Mouse (Mus musculus): ENCODE measurements around the gene Emid1.

Emid1 gene

DNA sequence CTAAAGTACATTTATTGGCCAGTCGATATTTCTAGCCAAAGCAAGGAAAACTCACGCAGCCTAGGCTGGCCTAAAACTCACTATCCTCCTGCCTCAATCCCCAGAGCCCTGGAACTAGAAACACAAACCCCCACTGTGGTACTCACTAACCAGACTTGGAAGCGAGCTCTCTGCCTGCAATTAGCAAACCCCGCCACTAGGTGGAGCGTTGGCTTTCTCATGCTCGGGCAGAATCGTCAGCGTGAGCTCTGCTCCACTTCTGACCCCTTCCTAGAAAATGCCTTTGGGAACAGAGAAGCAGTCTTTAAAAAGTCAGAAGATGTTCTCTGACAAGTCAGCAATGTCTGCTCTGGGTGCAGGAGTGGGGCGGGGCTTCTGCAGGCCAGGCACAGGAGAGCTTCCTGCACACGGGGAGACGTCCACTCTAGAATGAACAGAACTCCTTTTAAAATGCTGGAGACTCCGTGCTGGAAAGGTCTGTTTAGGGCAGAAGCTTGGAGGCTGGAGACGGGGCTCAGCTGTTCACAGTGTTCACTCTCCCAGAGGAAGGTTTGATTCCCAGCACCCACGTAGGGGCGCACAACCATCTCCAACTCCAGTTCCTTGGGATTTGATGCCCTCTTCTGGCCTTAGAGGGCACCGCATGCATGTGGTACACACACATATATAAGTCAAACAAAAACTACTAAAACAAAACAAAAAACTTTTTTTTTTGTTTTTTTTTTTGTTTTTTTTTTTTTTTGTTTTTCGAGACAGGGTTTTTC lies 8.8 kb upstream of the Emid1 start:
- peak; percentile 40 for DNase-seq (ENCODE audit: low spot score)

DNA sequence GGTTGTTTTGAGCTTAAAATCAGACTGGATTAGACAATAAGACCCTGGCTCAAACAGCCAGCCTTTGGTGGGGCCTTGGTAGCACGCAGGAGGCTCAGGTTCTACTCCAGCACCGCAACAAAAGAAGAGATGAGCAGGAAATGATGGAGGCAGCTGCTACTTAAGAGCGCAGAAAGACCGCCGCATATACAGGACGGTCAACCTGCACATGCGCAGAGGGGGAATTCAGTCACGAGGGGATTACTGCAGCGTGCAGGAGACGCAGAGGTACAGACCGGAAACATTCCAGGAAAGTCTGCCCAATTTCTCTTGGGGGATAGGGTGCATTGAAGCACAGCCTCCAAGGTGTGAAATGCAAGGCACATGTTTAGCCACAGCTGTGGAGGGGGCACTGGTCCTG lies 6.0 kb upstream of the Emid1 start:
- DNase-seq (ENCODE audit: low spot score), result no peak

DNA sequence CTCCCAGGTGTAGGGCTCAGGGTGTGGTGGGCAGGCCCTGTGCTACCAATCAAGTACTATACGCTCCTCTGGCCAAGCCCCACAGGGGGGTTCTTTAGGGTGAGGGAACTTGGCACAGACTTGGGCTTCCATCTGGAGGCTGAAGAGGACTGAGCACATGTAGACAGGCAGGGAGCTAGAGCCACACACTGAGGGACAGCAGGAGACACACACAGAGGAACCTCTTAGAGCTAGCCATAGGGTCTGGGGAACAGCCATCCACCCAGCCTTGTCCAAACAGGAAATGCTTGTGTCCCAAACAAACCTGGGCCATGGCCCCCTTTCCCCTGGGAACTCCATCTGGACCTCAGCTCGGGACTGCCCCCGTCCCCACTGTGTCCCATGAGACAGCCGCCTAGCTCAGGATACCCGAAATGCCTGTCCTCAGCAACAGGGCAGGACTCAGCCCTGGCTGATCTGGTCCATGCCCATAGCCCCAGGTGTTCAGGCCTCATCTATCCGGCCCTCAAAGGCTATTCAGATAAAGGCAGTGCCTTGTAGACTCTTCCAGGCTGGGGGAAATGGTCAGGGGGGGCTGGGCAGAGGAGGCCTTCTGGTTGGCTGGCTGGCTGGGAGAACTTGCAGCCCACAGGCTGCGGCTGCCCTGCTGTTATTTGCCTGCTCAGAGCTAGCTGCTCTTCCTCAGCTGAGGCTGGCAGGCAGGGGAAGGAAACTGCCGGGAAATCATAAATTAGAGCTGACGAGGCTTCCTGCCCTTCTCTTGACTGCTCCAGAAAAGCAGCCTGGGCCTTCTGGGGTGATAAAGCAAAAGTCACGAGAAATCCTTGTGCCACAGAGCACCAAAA lies 3.1 kb upstream of the Emid1 start:
- no peak for DNase-seq (ENCODE audit: low spot score)

DNA sequence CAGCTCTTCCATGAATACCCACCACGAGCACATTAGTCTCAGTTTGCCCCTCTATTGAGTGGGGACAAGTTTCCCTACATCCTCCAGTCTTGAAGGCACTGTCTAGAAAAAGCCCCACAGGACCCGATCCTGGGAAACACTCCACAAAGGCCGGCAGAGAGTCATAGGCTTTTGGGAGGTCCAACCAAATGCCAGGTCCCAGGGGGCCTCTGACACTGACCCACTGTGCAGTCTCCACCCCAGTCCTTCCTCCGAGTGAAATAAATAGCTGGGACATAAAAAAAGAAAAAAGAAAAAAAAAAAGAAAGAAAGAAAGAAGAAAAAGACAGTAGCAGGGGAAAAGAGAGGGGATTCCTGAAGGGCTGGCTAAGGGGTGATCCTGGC lies 818 bp downstream of the Emid1 start:
- DNase-seq (ENCODE audit: low spot score), result no peak

DNA sequence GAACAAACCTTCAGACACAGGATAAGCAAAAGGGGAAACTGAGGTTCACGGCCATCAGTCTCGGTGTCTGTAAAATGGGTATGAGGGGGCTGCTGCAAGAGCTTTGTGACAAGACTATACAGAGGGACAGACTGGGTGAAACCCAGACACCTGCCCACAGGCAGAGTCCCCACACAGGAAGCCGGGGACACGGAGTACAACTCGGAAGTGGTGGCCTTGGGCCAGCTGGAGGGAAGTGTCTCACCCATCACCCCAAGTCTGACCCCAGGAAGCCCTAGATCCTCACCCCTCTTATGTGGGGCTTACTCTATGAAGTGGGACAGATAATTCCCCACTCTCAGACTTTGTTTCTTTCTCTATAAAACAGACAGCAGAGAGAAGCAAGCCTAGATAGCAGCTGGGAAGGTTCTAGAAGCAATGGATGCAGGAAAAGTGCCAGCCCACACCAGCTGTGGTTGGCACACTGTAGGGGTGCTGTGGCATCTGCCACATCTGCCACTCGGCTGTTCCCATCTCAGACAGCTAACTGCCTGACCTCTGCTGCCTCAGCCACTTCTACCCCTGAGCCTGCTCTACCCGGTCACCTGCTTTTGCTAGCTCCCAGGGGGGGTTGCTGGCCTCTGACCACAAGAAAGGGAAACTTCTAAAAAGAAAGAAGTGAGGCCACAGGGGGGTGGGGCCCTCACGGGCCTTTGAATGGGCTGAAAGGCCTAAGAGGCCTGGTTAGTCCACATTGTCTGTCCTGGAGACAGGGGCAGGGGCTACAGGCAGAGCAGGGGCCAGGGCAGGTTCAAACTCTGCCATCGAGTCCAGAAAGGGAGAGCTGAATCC lies 1.4 kb downstream of the Emid1 start:
- DNase-seq (ENCODE audit: low spot score), result peak; percentile 18

DNA sequence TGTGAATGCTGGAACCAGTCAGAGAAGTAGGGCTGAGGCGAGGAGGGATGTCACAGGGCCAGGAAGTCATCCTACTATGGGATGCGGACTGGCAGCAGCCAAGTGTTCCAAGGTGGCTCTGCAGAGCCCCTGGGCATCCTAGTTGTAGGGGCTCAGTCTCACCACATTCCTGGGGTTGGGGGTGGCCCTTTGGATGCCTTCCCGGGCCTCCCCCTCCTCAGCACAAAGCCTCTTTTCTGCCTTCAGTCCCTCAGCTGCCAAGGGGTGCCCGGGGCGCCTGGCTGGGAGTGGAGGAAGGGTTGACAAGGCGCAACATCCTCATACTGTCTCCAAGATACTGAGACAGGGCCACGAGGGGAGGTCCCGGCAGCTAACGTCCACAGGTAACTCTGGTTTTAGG lies 2.1 kb downstream of the Emid1 start:
- no peak for DNase-seq (ENCODE audit: low spot score)

DNA sequence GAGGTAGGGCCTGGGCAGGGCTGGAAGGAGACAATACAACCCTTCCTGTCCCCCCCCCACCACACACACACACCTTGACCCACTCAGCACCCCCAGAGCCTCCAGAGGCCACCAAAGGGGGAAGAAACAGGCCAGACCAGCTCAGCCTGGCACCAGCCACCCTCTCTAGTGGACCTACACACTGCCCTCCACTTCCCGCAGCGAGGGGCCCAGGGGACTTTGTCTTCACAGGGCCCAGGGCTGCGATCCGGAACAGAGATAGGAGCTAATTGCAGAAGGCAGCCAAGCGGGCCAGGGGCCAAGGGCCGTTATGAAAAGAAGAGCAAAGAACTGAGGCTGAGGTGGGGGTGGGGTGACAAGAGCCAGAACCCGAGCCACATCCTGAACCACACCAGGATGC lies 2.8 kb downstream of the Emid1 start:
- no peak for DNase-seq (ENCODE audit: low spot score)

DNA sequence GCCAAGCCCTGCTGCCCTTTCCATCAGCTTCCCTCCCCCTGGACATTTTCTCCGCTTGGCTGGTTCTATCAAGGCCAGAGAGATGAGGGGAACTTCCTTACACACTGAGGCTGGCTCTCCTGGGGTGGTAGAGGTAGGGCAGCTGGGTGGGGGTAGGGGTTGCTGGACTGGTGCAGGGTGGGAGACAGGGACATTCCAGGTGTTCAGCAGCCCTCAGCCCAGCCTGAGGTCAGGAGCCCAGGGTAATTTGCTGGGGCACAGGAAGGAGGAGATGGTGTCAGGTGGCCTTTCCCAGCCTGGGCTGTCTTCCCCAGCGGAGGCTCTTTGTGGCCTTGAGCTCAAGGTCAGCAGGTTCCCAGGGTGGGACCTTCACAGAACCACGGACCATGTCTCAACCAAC lies 6.5 kb downstream of the Emid1 start:
- DNase-seq (ENCODE audit: low spot score), result no peak

DNA sequence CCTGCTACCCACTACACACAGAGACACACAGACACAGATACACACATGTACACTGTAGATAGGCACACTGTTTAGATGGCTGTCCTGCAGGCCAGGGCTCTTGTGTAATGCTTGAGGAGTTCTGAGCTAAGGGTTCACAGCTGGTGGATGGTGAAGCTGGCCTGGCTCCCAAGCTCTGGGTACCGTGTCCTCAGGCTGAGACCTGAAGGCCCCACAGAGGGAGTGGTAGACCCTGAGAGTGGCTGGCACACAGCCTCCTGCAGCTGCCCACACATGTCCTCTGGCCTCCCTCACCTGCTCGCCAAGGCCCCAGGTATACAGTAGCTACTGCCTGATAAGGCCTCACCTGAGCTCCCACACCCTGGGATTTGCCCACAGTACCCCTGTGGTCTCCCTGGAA lies 10.1 kb downstream of the Emid1 start:
- peak; percentile 19 for DNase-seq (ENCODE audit: low spot score)

DNA sequence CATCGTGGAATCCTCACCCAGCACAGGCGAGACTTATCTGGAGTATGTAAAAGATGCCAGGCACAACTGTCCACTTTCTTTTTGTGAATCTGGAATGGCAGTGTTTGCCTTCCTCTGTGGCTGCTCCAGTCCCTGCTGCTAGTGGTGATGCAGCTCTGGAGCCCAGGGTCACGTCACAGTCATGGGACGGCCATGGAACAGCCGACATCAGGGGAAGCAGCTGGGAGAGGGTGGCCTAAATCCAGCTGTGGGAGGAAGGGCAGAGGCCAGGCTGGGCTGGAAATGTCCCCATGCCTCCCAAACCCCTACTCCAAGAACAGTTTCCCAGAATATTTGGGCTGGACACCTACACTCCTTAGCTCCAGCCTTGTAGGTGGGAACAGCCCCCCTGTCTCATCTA lies 10.8 kb downstream of the Emid1 start:
- DNase-seq (ENCODE audit: low spot score), result no peak

DNA sequence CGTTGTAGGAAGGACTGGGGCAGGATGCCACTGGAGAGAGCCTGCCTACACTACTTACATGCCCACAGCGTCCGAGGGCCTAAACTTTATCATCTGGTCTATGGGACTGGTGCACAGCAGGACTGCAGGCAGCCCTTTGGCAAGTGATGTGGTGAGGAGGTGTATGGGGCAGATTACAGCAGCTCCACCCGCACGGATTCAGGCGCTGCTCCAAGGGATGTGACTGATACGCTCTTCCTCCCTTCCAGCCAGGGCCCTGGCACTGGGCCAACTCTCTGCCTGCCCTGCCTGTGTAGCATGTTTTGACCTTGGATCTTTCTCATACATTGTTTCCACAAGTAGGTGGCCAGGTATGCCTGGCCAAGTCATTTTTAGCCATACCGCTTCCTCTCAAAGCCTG lies 11.4 kb downstream of the Emid1 start:
- DNase-seq (ENCODE audit: low spot score), result no peak

DNA sequence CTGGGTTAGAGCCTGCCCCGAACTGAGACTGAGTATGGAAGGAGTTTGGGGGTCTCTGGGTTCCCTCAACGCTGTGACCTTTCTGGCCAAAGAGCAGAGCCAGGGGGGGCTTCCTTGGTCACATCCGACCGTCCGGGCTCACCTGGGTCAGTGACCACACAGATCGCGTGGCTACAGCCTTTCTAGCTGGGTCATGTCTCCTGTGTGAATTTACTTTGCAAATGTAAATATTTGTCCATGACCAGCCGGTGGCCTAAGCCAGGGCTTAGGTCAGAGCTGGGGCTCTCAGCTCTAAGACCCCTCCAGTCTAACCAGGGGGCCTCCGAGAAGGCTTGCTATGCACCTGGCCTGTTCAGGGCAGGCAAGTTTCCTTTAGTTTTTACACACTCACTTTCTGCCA lies 12.7 kb downstream of the Emid1 start:
- no peak for DNase-seq (ENCODE audit: low spot score)

DNA sequence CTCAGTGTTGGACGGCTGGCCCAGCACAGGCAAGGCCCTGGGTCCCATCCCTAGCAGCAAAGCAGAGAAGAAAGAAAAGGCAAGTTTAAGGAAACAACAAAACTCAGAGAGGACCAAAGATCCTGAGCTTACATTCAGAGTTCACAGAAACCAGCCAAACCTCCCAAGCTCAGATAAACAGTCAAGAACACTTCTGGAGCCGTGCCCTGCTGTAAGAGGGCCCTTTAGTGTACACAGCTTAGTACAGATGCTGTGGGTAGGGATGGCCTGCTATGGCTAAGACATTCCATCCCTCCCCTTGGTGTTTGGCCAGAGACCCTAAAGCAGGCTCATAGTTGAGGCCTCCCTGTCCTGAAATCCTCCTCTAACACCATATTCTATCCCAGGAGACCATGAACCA lies 13.4 kb downstream of the Emid1 start:
- no peak for DNase-seq (ENCODE audit: low spot score)

DNA sequence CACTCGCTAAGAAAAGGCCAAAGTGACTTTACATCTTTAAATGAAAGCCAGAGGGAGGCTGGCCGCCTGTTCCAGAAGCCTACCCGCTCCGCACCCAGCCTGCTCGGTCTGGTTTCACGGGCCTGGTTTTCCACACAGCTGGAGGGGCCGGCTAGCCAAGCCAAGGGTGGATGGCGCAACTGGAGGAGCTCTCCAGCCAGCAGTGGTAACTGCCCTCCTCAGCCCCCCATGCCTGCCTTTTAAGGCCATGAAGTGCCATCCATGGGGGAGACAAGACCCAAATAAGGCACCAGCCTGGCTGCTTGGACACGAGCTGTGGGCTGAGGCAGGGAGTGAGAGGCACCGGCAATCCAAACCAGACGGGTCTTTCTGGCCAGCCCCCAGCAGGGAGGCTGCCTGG lies 16.1 kb downstream of the Emid1 start:
- DNase-seq (ENCODE audit: low spot score), result no peak

DNA sequence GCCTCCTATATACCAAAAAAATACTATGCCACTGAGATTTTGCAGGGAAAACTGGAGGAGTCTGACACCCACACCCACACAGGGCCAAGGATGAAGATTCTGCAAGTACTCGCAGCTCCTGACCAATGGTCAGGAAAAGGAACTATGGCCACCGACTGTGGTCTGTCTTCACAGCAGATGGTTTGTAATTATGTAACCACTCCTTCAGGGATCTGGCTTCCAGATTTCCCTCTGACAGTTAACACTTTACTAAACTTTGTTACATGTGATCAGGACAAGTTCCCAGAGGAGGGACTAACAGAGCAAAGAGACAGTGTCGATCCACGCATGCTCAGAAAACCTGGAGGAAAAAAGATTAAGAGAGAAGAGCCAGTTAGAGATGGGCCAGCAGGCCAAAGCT lies 19.3 kb downstream of the Emid1 start:
- DNase-seq (ENCODE audit: low spot score), result no peak

DNA sequence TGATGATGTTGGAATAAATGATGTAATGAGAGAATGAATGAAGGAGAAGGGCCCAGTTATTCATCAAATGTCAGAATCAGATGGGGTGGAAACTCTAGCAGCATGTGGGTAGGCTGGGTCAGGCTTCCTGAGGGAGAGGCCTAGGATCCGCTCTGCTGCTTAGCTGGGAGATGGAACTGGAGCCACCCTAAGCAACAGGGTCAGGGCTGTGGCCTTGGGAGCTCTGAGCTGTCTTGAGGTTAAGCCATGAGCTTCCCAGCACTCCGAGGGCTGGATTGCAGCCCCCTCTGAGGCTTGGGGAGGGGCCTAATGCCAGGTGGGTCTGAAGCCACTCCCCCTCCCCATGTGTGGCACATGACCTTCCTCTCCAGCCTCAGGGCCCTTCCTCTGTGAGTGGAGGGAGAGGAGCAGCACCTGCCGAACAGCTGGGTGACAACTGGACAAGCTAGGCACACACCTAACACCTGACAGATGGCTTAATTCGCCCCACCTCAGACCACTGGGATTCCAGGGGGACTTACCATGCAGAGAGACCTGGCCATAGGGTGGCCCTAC lies 21.9 kb downstream of the Emid1 start:
- no peak for DNase-seq (ENCODE audit: low spot score)

DNA sequence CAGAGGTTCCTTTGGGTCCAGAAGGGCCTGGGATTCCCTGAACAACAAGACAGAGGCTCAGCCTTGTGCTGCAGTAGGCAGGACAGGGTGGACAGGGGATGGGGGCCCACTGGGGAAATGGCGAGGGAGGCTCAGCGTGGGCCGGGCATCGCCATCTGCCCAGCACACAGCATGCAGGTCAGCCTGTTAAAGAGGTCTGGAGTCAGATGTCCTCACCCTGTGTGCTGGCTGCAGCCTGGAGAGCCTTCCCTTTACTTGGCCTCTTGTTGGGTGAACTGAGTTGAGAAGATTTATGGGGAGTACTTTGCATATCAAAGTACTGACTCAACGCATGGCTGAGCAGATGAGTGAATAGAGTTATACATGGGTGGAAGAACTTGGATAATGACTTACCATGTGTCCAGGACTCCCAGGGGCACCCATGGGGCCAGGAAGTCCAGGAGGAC lies 23.0 kb downstream of the Emid1 start:
- no peak for DNase-seq (ENCODE audit: low spot score)

DNA sequence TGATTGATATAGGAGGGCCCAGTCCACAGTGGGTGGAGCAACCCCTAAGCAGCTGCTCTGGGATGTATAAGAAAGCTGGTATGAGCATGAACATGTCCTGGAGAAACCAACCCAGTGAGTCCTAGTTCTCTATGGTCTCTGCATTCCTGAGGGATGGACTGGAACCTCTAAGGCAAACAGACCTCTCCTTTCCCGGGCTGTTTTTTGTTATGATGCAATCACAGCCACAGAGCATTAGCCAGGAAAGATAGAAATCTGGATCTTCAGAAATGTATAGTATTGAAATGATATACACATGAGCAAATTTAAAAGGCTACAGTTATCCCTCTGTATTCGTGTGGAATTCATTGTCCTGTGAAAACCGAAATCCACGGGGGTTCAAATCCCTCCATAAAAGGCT lies 26.3 kb downstream of the Emid1 start:
- no peak for DNase-seq (ENCODE audit: low spot score)

DNA sequence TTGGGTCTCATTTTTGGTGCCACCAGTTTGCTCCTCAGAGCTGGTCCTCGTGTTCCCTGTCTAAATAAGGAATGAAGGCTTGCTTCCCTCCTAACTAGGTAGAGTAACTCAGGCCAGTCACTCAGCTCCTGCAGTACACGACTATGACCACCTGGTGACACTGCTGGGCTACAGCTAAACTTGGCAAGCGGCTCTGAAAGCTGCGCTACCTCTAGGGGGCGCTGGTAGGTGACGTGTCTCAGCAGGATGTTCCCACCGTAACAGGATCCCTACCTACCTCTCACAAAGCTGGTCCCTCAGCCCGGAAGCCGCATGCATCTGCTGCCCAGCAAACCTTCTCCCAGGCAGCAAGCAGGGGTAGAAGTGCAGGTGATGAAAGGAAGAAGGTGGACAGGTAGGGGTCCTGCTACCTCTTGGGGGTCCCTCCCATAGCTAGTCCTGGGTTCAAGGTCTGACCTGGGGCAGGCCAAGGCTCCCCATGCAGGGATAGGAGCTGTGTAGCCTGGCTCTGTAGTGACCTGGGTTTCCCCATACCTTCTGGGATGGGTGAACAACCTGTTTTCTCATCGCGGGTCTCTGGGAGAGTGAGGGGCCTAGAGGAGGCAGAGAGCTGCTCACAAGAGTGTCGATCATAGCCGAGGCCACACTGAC lies 37.0 kb downstream of the Emid1 start:
- peak; percentile 81 for DNase-seq (ENCODE audit: low spot score)

DNA sequence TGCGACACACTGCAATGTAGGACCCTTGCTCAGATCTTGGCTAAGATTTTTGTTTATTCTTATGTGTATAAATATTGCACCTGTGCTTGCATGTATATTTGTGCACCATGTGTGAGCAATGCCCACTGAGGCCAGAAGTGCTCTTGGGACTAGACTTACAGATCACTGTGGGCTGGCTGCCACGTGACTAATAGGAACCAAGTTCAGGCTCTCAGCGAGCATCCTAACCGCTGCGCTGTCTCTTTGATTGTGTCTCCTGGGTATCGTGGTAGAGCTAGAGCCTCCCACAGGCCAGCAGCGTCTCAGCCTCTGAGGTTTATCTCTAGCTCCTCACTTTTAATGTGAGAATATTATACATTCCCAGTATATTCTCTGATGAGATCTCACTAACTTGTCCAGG lies 38.4 kb downstream of the Emid1 start:
- DNase-seq (ENCODE audit: low spot score), result no peak

DNA sequence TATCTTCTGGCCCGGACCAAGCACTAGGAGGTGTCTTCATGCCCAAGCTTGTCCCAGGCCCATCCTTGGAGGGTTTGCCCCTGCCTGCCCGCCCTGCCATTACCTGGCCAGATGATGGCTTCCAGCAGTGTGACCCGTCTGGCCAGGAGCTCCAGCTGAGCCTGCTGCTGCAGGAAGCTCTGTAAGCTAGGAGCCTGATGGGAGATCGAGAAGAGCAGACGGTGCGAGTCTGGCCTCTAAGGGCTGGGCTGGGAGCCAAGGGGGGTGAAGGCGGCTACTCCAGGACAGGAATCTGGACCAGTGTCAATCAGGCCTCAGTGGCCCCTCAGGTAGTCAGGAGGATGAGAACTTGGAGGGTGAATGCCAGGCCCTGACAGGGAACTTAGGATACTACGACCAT lies 42.6 kb downstream of the Emid1 start:
- peak; percentile 20 for DNase-seq (ENCODE audit: low spot score)

DNA sequence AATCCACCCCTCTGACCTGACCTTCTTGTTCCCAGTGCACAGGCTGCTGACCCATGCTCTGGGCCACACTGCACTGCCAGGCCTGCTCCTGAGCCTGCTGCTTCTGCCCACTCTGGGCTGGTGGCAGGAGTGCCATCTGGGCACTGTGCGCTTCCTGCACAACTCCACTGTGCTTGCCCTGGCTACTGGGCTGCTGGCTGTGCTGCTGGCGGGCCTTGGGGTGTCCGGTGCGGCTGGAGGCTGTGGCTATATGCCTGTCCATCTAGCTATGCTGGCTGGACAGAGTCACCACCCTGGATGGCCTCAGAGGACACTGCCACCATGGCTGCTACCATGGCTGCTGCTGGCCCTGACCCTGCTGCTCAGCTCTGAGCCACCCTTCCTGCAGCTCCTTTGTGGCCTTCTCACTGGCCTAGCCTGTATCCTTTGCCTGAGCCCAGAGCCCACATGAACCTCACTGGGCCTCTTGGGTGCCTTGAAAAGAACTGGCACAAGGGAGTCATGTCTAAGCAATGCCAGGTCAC lies 48.0 kb downstream of the Emid1 start:
- no peak for DNase-seq (ENCODE audit: low spot score)

All from adipocyte (in vitro differentiated cells).